ENCODE assay signal across 2 mouse cellular contexts in the genomic region with DNA sequence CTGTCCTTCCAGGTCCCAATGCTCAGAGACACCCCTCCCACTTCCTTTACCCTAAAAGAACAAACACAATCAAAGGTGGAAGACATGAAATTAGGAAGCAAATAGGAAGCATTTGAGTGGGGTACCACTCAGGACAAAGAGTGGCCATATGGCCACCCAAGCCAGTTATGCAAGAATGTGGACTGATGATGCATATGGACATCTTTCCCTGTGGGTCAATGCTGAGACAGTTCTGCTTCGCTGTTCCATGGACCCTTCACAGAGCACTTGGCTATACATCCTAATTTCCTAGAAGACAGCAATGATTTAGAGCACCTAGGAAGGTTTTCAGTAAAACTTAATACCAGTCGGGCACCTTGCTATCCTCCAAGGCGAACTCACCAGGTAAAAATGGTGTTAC.
TF ChIP-seq lines count a peak whose summit lies in the region.

No protein-coding gene starts in this region.

TF ChIP-seq in CH12.LX, 34 proteins besides CTCF, POLR2A, EP300 and RAD21 (continued from another document):
- TF ChIP-seq TCF12 (IDR thresholded peaks at IDR 0.05; ENCODE audit: low read depth, low read length) (no peak), IRF4 (IDR thresholded peaks at IDR 0.05; ENCODE audit: low read depth, low read length) (no peak)
TF ChIP-seq in CH12.LX: peak in this region for 0.

TF ChIP-seq in myocyte, 11 proteins besides CTCF, POLR2A, EP300 and RAD21 (continued from another document):
- TF ChIP-seq CEBPB (IDR thresholded peaks at IDR 0.05; ENCODE audit: insufficient read depth, poor library complexity, severe bottlenecking) = no peak
